Mouse (Mus musculus): ENCODE results near the gene Mef2c.

DNA sequence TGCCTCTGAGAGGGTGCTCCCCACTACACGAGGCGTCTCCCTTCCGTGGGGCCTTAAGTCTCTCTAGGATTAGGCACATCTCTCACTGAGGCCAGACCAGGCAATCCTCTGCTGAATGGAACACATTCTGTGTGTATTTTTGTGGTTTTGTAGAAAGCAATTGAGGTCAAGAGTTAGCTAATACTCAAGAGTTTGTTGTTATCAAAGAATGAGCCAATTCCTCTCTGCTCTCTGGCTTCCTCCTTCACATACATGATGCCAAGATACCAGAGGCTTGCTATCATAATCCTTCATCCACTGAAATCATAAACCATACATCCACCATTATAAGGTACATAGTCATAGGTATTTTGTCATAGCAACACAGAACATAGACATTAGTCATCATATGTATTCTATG is 6.1 kb upstream of the Mef2c start:
- TF ChIP-seq CTCF (IDR thresholded peaks at IDR 0.05; ENCODE audit: borderline replicate concordance, insufficient read depth, low read depth, low read length) (no peak), POLR2A (IDR thresholded peaks at IDR 0.05; ENCODE audit: borderline replicate concordance, insufficient read depth, low read length) (no peak)
